Mouse (Mus musculus): Measurements from ENCODE around the gene Plekhm3.
"Not testable (repeated sequence)": the region's sequence is repeated elsewhere in the genome, so short reads cannot be mapped to it uniquely, and the experiment has no call there.

Gene Plekhm3

DNA sequence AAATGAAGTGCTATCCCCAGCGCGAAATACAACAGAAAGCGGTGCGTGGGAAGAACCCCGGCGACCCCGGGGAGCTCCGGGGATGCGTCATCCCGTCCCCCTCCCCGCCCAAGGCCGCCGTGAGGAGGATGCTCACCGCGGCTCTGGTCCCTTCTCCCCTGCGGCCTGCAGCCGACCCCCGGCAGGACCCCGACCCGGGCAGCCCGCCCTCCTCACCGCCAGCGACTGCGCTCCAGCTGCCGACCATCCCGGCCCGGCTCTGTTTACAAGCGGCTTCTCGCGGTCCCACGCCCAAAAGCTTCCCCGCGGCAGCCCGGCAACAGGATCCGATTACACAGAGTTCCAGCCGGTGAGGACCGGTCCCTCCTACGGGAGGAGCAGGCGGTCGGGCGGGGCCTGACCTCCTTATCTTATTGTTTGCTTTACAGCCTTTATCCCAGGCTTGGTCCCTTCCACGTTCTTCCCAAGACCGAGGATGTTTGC, at the start of gene Plekhm3:
TSS of gene Plekhm3 (minus strand) at position 346 of the 483 bp plus-strand sequence.
- DNase-seq = peak; percentile 89

DNA sequence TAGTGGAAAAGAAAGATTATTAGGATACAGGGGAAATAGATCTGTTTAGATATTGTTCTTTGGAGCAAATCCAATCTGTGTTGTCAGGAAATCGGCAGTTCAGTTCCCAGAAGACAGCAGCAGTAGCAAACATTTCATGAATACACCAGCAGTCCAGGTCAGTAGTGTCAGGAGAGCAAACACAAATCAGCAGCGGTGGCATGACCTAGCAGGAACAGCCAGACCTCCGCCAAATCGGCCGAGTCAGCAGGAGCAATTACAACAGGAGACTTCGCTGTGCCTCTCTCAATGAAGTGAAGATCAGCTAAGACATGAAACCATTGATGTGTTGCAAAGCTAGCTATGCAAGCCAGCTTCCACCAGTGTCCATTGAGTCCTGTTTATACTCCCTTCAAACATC, 49.0 kb upstream of the Plekhm3 start:
- DNase-seq = no peak

DNA sequence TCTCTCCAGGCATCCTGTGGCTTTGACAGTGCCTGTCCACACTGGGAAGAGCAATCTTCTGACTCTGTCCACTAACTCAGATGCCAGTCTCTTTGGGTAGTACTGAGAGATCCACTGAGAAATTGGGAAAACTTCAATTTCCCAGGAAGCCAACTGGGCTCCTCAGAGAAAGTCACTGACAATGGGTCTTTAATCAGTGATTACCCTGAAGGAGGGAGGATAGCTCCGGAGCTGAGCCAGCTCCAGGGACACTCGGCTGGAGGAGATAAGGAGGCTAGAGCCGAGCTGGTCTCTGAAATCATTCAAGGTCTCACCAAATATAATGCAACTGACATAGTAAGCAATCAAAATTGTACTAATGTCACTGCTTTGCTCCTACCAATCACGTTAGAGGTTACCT, 47.9 kb upstream of the Plekhm3 start:
- DNase-seq = no peak

DNA sequence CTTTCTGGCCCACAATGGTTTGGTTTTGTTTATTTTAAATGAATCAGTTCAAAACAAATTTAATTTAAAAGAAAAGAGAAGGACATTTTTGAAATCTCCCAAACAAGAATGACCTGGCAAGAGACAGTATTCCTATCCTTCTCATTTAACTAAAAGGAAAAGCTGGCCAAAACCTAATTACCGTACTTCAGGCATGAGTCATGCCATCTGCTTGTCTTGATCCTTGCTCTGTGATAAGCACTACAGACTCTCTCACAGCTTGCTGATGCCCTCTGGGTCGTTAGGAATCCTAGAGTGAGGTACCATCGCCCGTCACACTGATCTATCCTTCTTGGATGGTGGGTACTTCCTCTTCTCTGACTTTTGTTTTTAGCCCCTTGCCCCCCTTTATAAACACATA, 36.6 kb upstream of the Plekhm3 start:
- DNase-seq = peak; percentile 27

DNA sequence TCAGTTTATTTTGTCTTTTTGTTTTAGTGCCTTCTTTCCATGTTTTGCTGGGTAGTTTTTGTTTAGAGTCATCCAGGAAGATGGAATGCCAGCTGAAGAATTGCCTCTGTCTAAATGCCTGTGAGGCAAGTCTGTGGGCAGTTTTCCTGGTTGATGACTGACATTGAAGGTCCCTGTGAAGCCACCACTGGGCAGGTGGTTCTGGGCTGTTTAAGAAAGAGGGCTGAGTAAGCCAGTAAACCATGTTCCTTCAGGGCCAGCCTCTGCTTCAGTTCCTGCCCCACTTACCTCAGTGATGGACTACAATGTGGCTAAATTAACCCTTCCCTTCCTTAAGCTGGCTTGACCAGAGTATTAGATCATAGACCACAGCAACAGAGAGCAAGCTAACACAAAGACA, 31.6 kb upstream of the Plekhm3 start:
- no peak for DNase-seq

DNA sequence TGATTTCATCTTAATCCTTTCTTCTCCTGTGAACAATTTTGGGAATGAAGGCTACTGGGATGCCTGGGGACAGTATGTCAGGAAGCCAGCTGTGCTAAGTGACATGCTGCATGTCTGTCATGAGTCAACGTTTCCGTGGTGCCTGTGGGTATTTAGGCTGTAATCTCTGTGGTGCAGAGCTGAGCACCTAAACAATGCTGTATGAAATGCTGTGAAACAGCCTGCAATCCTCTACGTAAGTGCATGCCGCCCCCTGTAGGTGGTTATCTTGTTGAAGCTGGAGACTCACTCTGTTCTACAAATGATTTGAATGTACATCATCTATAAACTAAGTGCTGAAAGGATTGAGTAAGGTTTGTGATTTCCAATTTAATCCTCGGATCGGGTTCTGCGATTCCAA, 29.5 kb upstream of the Plekhm3 start:
- peak; percentile 42 for DNase-seq

DNA sequence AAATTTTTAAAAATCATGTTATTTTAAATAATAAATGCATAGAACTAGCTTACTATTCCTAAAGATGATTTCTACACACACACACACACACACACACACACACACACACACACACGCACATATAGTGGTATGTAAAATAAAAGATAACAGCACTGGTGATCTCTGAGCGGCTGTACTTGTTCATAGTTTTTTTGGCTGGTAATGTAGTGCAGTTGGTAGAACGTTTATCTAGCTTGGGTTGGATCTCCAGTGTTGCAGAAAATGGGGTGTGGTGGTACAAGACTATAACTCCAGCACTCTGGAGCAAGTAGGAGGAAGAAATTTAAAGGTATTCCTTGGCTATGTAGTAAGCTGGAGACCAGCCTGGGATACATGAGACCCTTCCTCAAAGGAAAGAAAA, 26.6 kb upstream of the Plekhm3 start:
- DNase-seq = no peak

DNA sequence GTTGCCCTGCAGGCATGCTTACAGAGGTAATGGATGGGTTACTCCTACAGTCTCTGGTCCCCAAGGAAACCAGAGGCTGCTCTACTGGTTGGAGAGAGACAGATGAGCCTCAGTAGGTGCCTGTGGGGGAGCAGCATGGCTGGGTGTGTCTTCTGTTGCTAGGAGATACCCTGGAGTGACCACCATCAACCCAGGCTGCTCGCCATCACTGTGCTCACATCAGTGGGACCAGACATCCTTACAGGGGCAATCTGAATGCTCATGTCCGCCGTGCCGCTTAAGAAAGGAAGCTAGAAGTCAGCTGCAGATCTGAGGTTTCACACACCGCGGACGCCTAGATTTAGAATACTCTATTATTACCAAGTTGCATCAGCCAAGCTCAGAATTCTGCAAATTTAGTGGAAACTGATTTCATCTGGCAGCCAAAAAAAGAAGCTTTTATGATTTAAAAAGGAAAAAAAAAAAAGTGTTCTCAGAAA, 21.7 kb upstream of the Plekhm3 start:
- DNase-seq = no peak

DNA sequence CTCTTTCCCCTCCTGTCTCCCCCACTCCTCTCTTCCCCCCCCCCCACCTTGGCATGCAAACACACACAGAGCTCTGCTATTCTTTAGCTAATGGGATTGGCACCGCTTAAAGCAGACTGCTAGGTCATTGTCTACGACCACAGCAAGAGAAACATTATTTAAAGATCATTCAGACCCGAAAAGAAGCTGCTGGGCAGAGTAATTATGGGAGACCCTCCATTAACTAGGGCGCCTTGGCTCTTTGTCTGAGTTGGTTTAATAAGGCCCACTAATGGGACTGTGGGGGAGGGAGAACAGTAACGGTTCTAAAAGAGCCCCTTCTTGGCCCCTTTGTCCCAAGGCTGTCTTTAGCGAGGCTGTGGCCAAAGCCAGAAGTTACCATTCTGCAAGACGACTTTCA, 18.7 kb upstream of the Plekhm3 start:
- no peak for DNase-seq

DNA sequence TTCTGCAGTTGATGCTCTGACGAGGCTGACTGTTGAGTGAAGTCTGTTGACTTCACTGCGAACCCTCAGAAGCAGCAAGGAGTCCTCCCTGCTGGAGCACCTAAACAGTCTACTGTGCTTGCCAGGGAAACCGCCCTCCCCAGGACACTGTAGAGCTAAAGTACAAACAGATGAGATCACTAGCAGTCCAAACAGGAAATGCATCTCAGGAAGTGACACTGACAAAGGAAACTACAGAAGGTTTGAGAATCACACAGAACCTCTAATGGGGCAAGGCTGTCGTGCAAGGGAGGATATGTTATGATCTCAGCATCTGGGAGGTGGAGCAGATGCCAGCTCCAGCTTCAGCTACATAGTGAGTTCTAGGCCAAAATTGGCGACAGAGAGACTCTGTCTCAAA, 14.1 kb upstream of the Plekhm3 start:
- no peak for DNase-seq

DNA sequence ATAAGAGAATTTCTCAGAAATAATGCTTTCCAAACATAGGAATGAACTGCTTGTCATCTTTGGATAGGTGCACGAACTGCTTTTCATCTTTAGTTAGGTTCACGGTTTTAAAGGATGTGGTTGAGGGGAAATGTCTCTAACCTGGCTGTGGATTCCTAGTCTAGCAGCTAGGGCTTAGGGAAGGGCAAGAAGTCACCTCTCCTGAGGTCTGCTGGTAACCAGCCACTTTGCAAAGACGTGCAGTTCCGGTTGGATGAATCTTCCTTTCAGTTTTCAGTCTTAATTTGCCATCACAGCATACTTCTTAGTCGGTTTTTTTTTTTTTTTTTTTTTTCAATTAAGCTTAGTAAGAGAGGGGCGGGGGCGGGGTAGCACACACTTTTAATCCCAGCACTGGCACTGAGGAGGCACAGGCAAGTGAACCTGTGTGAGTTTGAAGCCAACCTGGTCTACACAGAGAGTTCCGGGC, 431 bp upstream of the Plekhm3 start:
- no peak for DNase-seq

DNA sequence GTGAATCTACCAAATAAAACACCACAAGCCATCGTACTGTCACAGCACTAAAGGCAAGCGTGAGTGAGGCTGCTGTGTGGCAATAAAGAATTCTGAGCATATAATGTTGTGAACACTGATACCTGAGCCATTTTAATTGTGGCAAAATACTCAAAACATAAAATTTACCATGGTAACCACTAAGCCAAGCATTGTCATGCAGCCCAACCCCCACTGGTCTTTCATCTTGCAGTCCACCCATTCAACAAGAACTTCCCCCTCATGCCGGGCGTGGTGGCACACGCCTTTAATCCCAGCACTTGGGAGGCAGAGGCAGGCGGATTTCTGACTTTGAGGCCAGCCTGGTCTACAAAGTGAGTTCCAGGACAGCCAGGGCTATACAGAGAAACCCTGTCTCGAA, 1.8 kb downstream of the Plekhm3 start:
- DNase-seq = not testable (repeated sequence)

DNA sequence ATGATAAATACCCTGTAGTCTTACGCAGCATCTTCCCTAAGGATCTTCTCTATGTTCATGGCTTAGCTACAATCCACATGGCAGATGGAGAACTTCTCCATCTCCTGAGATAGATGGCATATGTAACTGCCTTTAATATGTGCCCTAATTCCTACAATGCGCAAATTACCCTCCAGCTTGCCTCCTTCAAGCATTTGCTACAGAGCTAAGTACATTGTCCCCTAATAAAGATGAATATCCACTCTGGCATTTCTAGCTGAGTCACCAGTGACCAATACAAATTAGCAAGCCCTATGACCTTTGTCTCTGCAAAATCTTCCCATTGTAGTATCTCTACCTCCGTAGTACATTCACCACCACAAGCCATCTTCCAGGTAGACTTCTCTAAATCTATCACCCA, 6.4 kb downstream of the Plekhm3 start:
- no peak for DNase-seq

DNA sequence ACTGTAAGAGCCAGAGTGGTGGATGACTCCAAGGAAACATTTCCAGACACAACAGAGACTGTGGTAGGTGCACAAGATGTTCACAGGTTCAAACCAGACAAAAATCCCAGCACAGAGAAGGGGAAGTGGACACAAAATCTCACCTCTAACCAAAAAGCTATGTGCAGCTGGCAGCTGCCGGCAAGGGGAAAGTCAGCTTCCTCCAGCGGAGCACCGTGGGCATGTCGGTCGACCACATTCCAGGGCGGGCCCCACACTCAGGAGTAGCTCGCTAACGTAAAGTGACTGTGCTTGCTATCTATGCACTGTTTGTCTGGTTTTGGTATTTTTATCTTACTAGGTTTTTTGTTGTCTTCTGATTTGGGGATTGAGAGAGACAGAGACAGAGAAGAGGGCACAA, 7.2 kb downstream of the Plekhm3 start:
- no peak for DNase-seq

DNA sequence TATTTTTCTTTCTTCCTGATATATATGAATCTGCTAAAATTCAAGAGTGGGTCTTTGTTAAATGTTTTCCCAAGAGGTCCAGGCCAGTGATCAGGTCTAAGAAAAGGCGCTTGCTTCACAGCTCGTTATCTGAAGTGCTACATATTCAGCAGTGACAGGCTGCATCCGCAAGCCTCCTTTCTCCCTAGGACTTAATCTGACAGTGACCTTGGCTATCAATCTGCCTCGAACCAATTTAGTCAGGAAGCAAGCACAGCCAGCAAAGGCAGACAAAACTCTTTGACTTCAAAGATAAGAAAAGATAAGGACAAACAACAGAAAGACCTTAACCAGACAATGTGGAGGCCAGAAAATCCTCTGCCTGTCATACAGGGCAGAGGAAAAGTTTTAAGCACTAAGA, 10.5 kb downstream of the Plekhm3 start:
- DNase-seq = no peak

DNA sequence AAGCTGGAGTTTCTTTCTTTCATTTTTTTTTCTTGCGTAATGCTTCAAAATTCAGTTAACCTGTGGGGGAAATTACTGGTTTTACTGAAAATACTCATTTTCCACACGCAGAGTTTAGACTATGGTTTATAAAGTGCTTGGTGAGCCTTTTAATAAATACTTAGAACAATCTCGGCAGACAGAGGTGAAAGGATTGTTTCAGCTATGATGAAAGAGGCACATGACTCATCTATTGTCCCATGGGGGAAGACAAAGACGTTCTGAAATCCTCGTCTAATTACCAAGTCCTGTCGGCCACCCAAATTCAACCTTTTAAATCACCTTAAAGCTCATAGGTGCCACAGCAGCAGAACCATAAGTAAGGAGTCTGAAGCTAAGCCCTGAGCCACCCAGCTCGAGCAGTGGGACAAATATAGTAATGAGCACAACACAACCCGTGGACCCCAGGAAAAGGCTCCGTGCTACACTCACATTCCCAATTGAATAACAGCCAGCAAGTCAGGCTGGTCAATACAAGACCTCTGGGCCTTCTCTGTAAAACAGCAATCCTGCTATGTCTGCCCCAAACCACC, 11.3 kb downstream of the Plekhm3 start:
- no peak for DNase-seq

DNA sequence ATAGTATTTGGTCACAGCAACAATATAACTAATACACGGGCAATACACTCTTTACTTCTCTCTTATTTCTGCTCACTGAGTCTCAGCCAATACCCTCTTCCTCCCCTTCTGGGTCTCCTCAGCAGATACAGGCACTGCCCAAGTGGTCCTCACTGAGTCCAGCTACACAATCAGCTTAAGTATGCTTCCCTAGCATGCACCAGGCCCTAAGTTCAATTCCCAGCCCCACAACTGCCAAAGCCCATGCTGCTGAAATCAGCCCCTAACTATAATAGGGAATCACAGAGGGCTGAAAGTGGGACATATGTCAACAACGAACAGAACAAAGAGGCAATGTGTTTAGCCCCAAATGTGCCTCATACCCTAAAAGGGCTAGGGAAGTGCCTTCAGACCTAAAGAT, 11.9 kb downstream of the Plekhm3 start:
- DNase-seq = no peak

DNA sequence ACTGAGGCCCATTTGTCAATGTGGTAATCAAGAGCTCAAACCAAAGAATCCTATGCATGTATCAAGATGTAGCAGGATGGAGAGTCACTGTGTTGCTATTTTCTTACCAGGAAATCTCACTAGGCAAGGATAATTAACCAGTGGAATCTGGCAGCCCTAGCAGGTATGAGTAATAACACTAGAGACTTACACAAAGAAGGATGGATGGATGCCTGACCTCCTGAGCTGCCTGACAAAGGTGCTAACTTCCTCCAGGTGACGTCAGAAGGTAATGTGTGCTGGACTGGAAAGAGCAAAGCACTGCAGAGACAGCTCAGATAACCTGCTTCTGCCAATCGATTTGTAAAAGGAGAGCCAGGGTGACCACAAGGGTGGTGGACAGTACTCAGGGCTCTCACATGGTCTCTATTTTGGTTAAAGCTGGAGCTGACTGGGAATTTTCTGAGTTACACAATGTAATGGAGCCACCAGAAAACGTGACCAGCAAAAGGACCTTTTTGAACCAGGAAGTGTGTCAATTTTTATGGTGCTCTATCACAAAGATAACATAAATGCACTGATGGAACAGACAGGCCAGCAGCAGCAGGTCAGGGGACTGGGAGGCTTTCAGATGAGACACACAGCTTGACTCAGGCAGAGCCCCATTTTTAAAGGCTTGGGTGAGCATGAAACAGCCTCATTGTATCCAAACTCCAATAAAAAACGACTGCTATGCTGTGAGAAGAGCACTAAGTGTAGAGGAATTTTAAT, 14.4 kb downstream of the Plekhm3 start:
- no peak for DNase-seq

DNA sequence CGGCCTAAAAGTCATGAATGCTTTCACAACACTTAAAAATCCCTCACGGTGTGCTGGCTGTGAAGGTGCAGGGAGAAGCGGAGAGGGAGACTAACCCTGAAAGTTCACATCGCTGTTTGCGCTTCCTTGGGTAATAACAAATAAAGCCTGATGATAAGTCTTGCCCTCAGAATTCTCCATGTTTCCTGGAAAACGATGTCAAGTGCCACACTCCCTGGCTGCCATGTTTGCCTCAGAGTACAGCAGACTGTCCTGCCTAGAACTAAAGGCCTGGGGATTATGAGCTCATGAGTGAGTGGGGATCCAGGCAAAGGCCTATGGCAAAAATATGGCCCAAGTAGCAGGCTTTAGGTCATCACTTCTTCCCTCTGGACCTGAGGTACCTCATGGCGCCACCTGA, 17.7 kb downstream of the Plekhm3 start:
- DNase-seq = no peak

DNA sequence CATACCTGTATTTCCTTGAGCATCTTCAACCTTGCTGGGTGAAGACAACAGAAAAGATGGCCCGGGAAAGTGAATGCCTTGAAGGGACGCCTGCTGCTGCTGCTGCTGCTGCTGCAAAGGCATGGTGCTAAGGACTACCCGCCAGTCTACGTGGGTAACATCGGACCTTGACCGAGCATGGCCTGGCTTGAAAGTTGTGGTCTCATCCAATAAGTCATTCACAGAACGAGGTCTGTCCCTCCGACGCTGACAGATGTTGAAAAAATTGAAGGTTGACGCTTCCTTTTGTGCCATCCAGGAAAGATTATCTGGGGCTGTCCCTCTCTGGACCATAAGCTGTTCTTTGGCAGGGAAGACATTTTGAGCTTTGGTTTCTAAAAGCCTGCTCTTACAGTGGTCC, 18.9 kb downstream of the Plekhm3 start:
- DNase-seq = no peak

DNA sequence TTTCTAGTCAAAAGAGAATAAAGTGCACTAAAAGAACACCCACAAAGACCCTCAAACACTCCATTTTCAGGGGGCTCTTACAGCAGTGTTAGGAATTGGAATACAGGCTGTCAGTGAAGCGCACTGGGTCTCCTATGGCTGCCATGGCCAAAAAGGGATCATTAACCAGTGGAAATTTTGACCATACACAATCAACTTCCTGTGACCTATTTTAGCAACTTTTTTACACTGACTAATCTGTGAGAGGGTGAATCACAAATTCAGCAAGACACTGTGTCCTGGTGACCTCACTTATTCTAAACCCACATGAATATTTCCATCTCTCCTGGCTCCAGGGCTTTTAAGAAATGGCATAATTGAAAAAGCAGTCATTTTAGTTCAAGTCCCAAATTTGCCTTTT, 23.7 kb downstream of the Plekhm3 start:
- DNase-seq = no peak

DNA sequence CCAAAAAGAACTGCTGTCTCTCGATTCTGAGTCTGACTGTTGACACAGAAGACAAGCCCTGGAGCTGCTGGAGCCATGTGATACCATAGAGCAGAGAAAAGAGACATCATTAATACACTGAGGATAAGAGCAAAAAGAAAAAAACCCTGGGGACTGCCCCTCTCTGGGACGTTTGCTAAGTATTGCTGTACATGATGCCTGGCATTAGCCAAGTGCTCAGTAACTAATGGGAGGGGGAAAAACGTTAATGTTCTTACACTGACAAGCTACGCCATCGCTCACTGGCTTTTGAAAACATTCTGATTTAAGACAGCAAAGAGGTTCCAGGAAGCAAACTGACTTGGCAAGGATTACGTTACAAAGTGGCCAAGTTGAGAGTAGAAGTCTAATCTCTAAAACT, 26.5 kb downstream of the Plekhm3 start:
- no peak for DNase-seq

DNA sequence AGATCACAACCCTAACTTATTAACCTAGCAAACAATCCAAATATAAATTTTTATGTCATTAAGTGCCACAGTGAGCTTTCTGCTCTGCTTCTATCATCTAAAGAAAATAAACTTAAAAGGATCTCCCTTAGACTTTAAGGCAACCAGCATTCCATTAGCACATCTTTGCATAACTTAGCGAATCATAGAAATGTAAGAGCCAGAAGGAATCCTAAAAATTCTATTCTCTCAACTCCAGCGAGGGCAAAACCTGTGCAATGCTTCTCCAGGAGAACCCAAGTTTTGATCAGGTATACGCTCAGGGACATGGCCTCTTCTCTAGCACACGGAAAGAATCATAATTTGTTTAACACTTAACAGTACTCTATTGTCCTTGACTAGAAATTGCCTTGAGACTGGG, 27.0 kb downstream of the Plekhm3 start:
- DNase-seq = no peak

DNA sequence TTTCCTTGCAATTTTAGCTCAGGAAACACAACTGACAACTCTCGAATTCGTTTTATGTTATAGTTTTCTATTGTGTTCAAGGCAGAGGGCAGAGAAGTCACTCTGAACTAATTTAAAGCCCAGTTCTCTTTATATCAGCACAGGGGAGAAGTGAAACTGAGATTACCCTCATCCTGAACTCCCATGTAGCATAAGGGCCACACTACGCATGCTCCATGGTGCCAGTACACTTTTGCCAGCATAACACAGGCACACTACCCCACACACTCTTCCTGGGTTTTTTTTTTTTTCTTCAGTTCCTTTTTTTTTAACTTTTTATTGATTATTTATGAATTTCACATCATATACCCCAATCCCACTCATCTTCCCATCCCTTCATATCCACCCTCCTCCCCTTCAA, 28.1 kb downstream of the Plekhm3 start:
- DNase-seq = no peak

Data from cerebellum, adult 8-10 months (tissue).